Mouse (Mus musculus): ENCODE measurements around the gene Nacc1. TPM values are rescaled to one million over a fixed set of nuclear protein-coding genes. Genes with fewer than 3 reads are reported as not detected.

Nacc1 gene
- polyA plus RNA-seq, 1 experiment from 2014 or later: 12.5 TPM

- Histone ChIP-seq H3K4me2 (no peak overlapping the region), H3K4me3 (no peak overlapping the region), H3K36me3 (no peaks in the 10 kb centered on the region), H3K9me3 (replicated peaks) (no peaks in the 10 kb centered on the region), H3K9ac (no peak overlapping the region), H3K4me1 (peaks cover 53% of the 10 kb centered on the region), H3K27me3 (replicated peaks) (peaks cover 66% of the 10 kb centered on the region), H3K27ac (peak overlapping the region; percentile 8; the same call in 1 of the 2 replicates)
- 58% methylated on average over 4 of the region's 4 CpGs for WGBS (ENCODE audit: insufficient replicate concordance)
- ATAC-seq: no peak
These were observed 25.7 kb upstream of the Nacc1 start for GRCm38 (mm10) chr8:84713381-84713780.

GRCm38 (mm10) chr8:84712759-84713120, 25.1 kb upstream of the Nacc1 start:
- ATAC-seq: no peak
- H3K4me2 ChIP-seq: no peak overlapping the region
- H3K4me1 ChIP-seq: peaks cover 56% of the 10 kb centered on the region
- peaks cover 70% of the 10 kb centered on the region for H3K27me3 ChIP-seq (replicated peaks)
- no peaks in the 10 kb centered on the region for H3K9me3 ChIP-seq (replicated peaks)
- 42% methylated on average over 3 of the region's 3 CpGs for WGBS (ENCODE audit: insufficient replicate concordance)
- H3K27ac ChIP-seq: peak overlapping the region; percentile 8; the same call in 1 of the 2 replicates
- H3K4me3 ChIP-seq: no peak overlapping the region
- H3K9ac ChIP-seq: peak overlapping the region; percentile 23; the same call in 1 of the 2 replicates
- H3K36me3 ChIP-seq: no peaks in the 10 kb centered on the region

DNA sequence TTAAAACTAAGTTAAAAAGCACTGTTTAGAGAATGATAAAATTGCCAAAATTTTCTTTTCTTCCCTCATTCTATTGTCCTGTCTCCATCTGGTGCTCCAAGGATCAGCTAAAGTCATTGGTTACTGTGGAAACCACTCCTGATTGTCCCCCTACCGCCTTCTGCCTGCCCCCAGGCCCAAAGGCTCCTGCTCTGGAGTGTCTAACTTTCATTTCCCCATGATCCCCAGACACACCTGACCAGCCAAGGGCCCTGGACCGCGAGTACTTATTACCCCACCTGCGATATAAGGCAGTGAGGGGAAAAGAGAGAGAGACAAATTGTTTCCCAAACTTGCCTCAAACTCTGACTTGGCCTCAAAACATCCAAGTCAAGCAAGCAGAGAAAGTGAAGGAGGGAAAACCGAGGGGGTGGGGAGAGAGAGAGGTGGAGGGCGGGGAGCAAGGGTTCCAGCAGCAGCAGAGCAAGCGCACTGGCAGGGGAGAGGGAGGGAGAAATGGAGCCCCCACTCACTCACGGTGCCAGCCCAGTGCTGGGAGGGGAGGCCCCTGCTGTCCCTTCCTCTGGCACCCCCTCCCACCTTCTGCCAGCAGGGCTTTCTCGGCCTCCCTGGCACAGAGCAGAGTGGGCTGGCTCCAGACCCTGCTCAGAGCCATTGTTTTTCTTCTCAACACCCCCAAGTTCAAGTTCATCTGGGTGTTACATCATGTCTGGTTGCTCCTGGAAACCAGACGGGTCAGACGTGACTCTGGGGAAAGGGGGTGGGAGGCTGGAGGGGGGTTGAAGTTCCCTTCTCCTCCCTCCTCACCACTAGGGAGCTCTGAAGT, 24.5 kb upstream of the Nacc1 start:
- Histone ChIP-seq H3K4me2 (peak overlapping the region; percentile 15; the same call in 1 of the 2 replicates), H3K9me3 (replicated peaks) (no peaks in the 10 kb centered on the region), H3K27ac (peak overlapping the region; percentile 2), H3K9ac (peak overlapping the region; percentile 23; the same call in 1 of the 2 replicates), H3K4me3 (no peak overlapping the region), H3K27me3 (replicated peaks) (peaks cover 70% of the 10 kb centered on the region), H3K4me1 (peaks cover 56% of the 10 kb centered on the region), H3K36me3 (no peaks in the 10 kb centered on the region)
- no peak for ATAC-seq
- WGBS (ENCODE audit: insufficient replicate concordance): 37% methylated on average over 10 of the region's 11 CpGs

DNA sequence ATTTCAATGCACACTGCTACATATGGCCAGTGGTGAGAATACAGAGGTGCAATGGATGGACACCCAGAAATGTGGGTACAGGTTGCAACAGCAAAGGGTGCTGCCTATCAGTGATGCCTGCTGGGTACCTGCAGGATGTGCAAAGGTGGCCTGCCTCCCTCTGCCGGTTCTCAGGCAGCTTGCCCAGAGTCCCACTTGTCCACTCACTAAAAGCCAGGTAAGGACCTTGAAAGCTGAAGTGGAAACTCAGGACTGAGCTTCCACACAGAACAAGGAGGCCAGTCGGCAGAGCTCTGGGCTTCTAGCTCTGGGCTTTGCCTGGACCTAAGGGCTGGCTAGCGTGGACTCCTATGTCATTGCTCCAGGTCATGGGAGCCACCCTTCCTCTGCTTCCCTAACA, 23.6 kb upstream of the Nacc1 start:
- Histone ChIP-seq H3K9me3 (replicated peaks) (no peaks in the 10 kb centered on the region), H3K27me3 (replicated peaks) (peaks cover 69% of the 10 kb centered on the region), H3K27ac (peak overlapping the region; percentile 2), H3K4me2 (no peak overlapping the region), H3K9ac (no peak overlapping the region), H3K4me1 (peaks cover 65% of the 10 kb centered on the region), H3K36me3 (no peaks in the 10 kb centered on the region), H3K4me3 (no peak overlapping the region)
- no peak for ATAC-seq
- WGBS (ENCODE audit: insufficient replicate concordance): 65% methylated on average over 3 of the region's 3 CpGs

GRCm38 (mm10) chr8:84709931-84710330, 22.3 kb upstream of the Nacc1 start:
- Histone ChIP-seq H3K4me2 (no peak overlapping the region), H3K4me3 (no peak overlapping the region), H3K4me1 (peaks cover 68% of the 10 kb centered on the region), H3K9me3 (replicated peaks) (no peaks in the 10 kb centered on the region), H3K36me3 (no peaks in the 10 kb centered on the region), H3K27me3 (replicated peaks) (peaks cover 64% of the 10 kb centered on the region), H3K9ac (no peak overlapping the region), H3K27ac (peak overlapping the region; percentile 32; the same call in 1 of the 2 replicates)
- no peak for ATAC-seq
- 88% methylated on average over 1 of the region's 1 CpGs for WGBS (ENCODE audit: insufficient replicate concordance)

GRCm38 (mm10) chr8:84708774-84709475, 21.3 kb upstream of the Nacc1 start:
- Histone ChIP-seq H3K4me2 (peak overlapping the region; percentile 96), H3K4me1 (peaks cover 78% of the 10 kb centered on the region), H3K27ac (no peak overlapping the region), H3K4me3 (0 out of 2 replicates have a peak overlapping the region, but pooled peaks have one; percentile 7), H3K9me3 (replicated peaks) (no peaks in the 10 kb centered on the region), H3K9ac (peak overlapping the region; percentile 80; the same call in 1 of the 2 replicates), H3K27me3 (replicated peaks) (peaks cover 54% of the 10 kb centered on the region), H3K36me3 (peaks cover 5% of the 10 kb centered on the region)
- 18% methylated on average over 12 of the region's 12 CpGs for WGBS (ENCODE audit: insufficient replicate concordance)
- peak; percentile 59 for ATAC-seq

DNA sequence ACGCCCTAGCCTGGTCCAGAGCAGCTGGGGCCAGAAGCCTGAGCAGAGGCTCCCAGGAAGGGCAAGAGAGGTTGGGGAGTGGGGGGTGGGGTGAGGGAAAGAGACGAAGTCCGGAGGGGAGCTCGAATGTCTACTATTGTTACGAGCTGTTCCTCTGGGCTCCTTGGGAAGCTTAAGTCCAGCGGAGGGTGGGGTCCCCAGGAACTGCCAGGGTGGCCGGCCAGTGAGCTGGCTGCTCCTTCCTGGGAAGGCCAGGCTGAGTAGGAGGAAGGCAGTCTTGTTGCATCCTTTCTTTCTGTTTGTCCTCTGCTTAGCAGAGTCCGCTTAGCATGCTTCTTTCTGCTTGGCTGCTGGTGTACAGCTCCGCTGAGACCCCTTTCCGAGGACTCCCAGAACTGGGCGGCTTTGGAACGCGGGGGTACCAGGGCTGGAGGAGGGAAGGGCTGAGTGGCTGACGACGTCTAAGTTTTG, 20.4 kb upstream of the Nacc1 start:
- ATAC-seq: peak; percentile 1; the same call in 1 of the 2 replicates
- H3K4me2 ChIP-seq: peak overlapping the region; percentile 96
- H3K27me3 ChIP-seq (replicated peaks): peaks cover 48% of the 10 kb centered on the region
- WGBS (ENCODE audit: insufficient replicate concordance): 9% methylated on average over 15 of the region's 15 CpGs
- peaks cover 14% of the 10 kb centered on the region for H3K36me3 ChIP-seq
- H3K9ac ChIP-seq: peak overlapping the region; percentile 80
- peak overlapping the region; percentile 58 for H3K4me3 ChIP-seq
- no peaks in the 10 kb centered on the region for H3K9me3 ChIP-seq (replicated peaks)
- peaks cover 78% of the 10 kb centered on the region for H3K4me1 ChIP-seq
- H3K27ac ChIP-seq: peak overlapping the region; percentile 83

- H3K9me3 ChIP-seq (replicated peaks): no peaks in the 10 kb centered on the region
- WGBS (ENCODE audit: insufficient replicate concordance): under 1% methylated on average over 22 of the region's 22 CpGs
- peak overlapping the region; percentile 80 for H3K9ac ChIP-seq
- H3K4me3 ChIP-seq: peak overlapping the region; percentile 58
- H3K4me2 ChIP-seq: peak overlapping the region; percentile 96
- peaks cover 75% of the 10 kb centered on the region for H3K4me1 ChIP-seq
- peaks cover 21% of the 10 kb centered on the region for H3K36me3 ChIP-seq
- ATAC-seq: peak; percentile 44
- H3K27ac ChIP-seq: peak overlapping the region; percentile 83
- peaks cover 47% of the 10 kb centered on the region for H3K27me3 ChIP-seq (replicated peaks)
These were observed 19.7 kb upstream of the Nacc1 start for GRCm38 (mm10) chr8:84707267-84707883.

DNA sequence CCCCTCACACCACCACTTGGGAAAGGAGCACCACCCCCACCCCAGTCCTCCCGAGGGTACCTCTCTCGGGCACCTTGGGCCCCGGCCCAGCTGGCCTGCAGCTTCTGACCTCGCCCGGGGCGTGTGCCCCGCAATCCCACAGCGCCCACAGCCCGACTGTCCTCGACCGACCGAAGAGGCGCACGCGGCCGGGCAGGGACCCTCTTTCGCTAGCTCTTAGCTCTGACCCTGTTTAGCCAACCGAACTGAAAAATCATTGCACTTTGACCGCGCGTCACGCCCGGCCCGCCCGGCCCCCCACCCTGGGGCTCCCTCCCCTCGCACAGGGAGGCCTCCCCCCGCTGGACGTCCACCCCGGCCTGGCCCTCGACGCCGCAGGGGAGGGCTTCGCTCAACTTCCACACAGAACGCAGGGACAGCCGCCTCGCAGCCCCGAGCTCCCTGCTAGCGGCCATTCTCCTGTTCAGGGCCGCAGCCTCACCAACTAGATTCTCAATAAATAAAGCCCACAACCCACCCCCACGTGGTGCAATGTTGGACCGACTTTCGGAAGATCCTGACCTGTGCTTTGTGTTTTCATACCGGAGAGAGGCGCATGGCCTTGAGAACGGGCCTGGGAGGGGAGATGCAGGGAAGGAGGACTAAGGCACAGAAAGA, 19.1 kb upstream of the Nacc1 start:
- Histone ChIP-seq H3K36me3 (peaks cover 22% of the 10 kb centered on the region), H3K9ac (peak overlapping the region; percentile 80), H3K27ac (peak overlapping the region; percentile 83), H3K4me2 (peak overlapping the region; percentile 96), H3K4me3 (peak overlapping the region; percentile 58), H3K27me3 (replicated peaks) (peaks cover 43% of the 10 kb centered on the region), H3K4me1 (peaks cover 68% of the 10 kb centered on the region), H3K9me3 (replicated peaks) (no peaks in the 10 kb centered on the region)
- ATAC-seq: no peak
- WGBS (ENCODE audit: insufficient replicate concordance): 1% methylated on average over 45 of the region's 45 CpGs

- H3K9ac ChIP-seq: peak overlapping the region; percentile 97
- ATAC-seq: no peak
- WGBS (ENCODE audit: insufficient replicate concordance): under 1% methylated on average over 12 of the region's 12 CpGs
- H3K4me2 ChIP-seq: peak overlapping the region; percentile 96
- H3K27ac ChIP-seq: peak overlapping the region; percentile 97
- H3K4me3 ChIP-seq: peak overlapping the region; percentile 83
- H3K27me3 ChIP-seq (replicated peaks): peaks cover 41% of the 10 kb centered on the region
- H3K36me3 ChIP-seq: peaks cover 22% of the 10 kb centered on the region
- H3K4me1 ChIP-seq: peaks cover 72% of the 10 kb centered on the region
- no peaks in the 10 kb centered on the region for H3K9me3 ChIP-seq (replicated peaks)
These were observed 18.3 kb upstream of the Nacc1 start for GRCm38 (mm10) chr8:84705960-84706359.
